Mouse (Mus musculus): ENCODE data around the gene Hgd. TPM values are rescaled to one million over a fixed set of nuclear protein-coding genes. Genes with fewer than 3 reads are reported as not detected.

The Hgd gene
- polyA plus RNA-seq, 1 experiment from 2014 or later, result 0.17 TPM

DNA sequence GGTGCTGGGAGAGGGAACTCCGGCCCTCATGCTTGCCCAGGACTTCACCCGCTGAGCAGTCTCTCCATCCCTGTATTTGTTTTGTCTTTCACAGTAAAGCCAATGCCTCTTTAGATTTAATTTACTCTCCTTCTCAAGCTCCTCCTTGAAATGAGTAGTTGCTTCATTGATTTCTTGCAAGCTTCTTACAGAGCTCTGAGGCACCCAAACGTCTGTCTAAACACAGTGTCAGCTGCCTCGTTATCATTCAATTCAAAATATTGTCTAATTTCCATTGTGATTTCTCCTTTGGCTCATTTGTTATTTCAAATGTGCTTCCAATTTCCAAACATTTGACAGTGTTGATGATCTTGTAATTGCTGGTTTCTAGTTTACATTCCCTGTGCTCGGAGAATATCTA is 33.6 kb upstream of the Hgd start:
- no peak overlapping the region for H3K4me3 ChIP-seq (ENCODE audit: low read depth, low read length)
- WGBS, result 76% methylated on average over 5 of the region's 5 CpGs
- H3K9ac ChIP-seq, result no peak overlapping the region
- no peak overlapping the region for H3K4me2 ChIP-seq
- no peak for DNase-seq
- no peak for TF ChIP-seq CTCF (IDR thresholded peaks at IDR 0.05; ENCODE audit: low read depth)
- no peaks in the 10 kb centered on the region for H3K27me3 ChIP-seq (ENCODE audit: insufficient read depth, low read length)
- H3K4me1 ChIP-seq (ENCODE audit: insufficient read depth), result no peaks in the 10 kb centered on the region
- H3K36me3 ChIP-seq (ENCODE audit: insufficient read depth), result peaks cover 22% of the 10 kb centered on the region
- H3K27ac ChIP-seq (ENCODE audit: low read depth), result no peak overlapping the region
- no peak for ATAC-seq (ENCODE audit: insufficient read depth)
- H3K9me3 ChIP-seq (ENCODE audit: low read depth, low read length), result no peaks in the 10 kb centered on the region

DNA sequence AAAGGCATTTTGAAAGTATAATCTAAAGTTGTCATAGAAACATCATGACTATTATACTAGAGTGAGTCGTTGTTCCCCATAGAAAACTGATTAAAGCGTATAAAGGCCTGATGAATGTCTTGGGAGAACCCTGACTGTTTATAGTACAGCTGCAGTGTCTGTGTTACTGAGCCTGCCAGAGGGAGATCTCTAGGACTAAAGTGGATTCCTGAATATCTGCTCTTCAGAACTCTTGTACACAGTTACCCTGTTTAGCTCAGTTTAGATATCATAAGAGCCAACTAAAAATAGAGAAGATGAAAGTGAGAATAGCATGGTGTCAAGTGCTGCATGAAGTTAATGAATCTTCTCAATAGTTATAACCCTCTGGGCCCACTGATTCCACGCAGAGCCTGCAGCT is 29.7 kb upstream of the Hgd start:
- Histone ChIP-seq H3K9me3 (ENCODE audit: low read depth, low read length) (no peaks in the 10 kb centered on the region), H3K27me3 (ENCODE audit: insufficient read depth, low read length) (no peaks in the 10 kb centered on the region), H3K9ac (no peak overlapping the region), H3K4me2 (no peak overlapping the region), H3K36me3 (ENCODE audit: insufficient read depth) (no peaks in the 10 kb centered on the region; the same call in 1 of the 2 replicates), H3K27ac (ENCODE audit: low read depth) (no peak overlapping the region), H3K4me1 (ENCODE audit: insufficient read depth) (no peaks in the 10 kb centered on the region), H3K4me3 (ENCODE audit: low read depth, low read length) (no peak overlapping the region)
- ATAC-seq (ENCODE audit: insufficient read depth) (no peak), DNase-seq (no peak)
- TF ChIP-seq CTCF (IDR thresholded peaks at IDR 0.05; ENCODE audit: low read depth), result no peak
- 67% methylated on average over 3 of the region's 3 CpGs for WGBS

DNA sequence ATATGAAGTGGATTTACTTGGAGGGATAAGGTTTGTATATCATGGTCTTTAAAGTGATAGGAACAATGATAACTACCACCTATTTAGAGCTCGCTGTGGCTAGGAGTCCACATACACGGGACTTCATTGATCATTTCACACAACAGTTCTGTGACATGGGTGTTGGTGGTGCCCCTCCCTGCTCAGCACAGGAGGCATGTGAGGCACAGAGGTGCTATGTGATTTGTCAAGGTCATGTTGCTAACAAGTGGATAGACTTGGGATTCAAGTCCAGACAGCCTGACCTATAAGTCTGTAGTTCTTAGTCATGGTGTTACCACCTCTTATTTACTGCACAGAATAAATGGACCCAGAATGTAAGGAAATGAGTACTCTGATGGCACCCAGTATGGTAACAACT is 29.0 kb upstream of the Hgd start:
- Histone ChIP-seq H3K9me3 (ENCODE audit: low read depth, low read length) (no peaks in the 10 kb centered on the region), H3K9ac (no peak overlapping the region), H3K4me2 (no peak overlapping the region), H3K27ac (ENCODE audit: low read depth) (no peak overlapping the region), H3K4me1 (ENCODE audit: insufficient read depth) (no peaks in the 10 kb centered on the region), H3K27me3 (ENCODE audit: insufficient read depth, low read length) (no peaks in the 10 kb centered on the region), H3K36me3 (ENCODE audit: insufficient read depth) (no peaks in the 10 kb centered on the region; the same call in 1 of the 2 replicates), H3K4me3 (ENCODE audit: low read depth, low read length) (no peak overlapping the region)
- 82% methylated on average over 2 of the region's 2 CpGs for WGBS
- TF ChIP-seq CTCF (IDR thresholded peaks at IDR 0.05; ENCODE audit: low read depth), result no peak
- DNase-seq, result no peak
- ATAC-seq (ENCODE audit: insufficient read depth), result no peak

GRCm38 (mm10) chr16:37552824-37553223 is 27.1 kb upstream of the Hgd start:
- Histone ChIP-seq H3K36me3 (ENCODE audit: insufficient read depth) (peaks cover 11% of the 10 kb centered on the region), H3K27me3 (ENCODE audit: insufficient read depth, low read length) (no peaks in the 10 kb centered on the region), H3K4me2 (no peak overlapping the region), H3K27ac (ENCODE audit: low read depth) (no peak overlapping the region), H3K4me3 (ENCODE audit: low read depth, low read length) (no peak overlapping the region), H3K9ac (no peak overlapping the region), H3K9me3 (ENCODE audit: low read depth, low read length) (no peaks in the 10 kb centered on the region), H3K4me1 (ENCODE audit: insufficient read depth) (no peaks in the 10 kb centered on the region)
- no peak for DNase-seq
- 79% methylated on average over 3 of the region's 3 CpGs for WGBS
- no peak for ATAC-seq (ENCODE audit: insufficient read depth)
- no peak for TF ChIP-seq CTCF (IDR thresholded peaks at IDR 0.05; ENCODE audit: low read depth)

- Histone ChIP-seq H3K4me2 (no peak overlapping the region), H3K4me1 (ENCODE audit: insufficient read depth) (no peaks in the 10 kb centered on the region), H3K9ac (no peak overlapping the region), H3K4me3 (ENCODE audit: low read depth, low read length) (no peak overlapping the region), H3K9me3 (ENCODE audit: low read depth, low read length) (no peaks in the 10 kb centered on the region), H3K27ac (ENCODE audit: low read depth) (no peak overlapping the region), H3K27me3 (ENCODE audit: insufficient read depth, low read length) (no peaks in the 10 kb centered on the region), H3K36me3 (ENCODE audit: insufficient read depth) (peaks cover 14% of the 10 kb centered on the region)
- DNase-seq (no peak), ATAC-seq (ENCODE audit: insufficient read depth) (no peak)
- TF ChIP-seq CTCF (IDR thresholded peaks at IDR 0.05; ENCODE audit: low read depth), result no peak
- WGBS, result 88% methylated on average over 6 of the region's 6 CpGs
These were observed 17.5 kb upstream of the Hgd start for GRCm38 (mm10) chr16:37562414-37562813.

DNA sequence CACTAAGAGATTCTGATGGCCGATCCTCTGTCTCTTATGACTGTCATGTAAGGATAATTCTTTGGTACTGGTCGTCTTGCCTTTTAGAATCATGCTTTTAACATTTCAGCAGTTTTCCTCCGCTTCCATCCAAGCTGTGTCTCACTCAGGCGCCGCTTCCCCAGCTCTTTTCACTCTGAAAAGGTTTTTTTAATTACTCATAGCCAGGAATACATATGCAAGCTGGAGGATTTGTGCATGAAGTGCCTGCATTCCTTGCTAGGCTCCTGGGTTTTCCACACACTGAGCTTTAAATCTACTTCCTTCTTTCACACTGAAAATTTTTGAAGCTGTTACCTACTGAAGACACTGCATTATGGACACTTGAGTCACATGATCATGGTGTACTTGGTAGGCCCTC is 17.0 kb upstream of the Hgd start:
- Histone ChIP-seq H3K4me3 (ENCODE audit: low read depth, low read length) (no peak overlapping the region), H3K9me3 (ENCODE audit: low read depth, low read length) (no peaks in the 10 kb centered on the region), H3K4me1 (ENCODE audit: insufficient read depth) (no peaks in the 10 kb centered on the region), H3K9ac (no peak overlapping the region), H3K27me3 (ENCODE audit: insufficient read depth, low read length) (no peaks in the 10 kb centered on the region), H3K27ac (ENCODE audit: low read depth) (no peak overlapping the region), H3K36me3 (ENCODE audit: insufficient read depth) (peaks cover 13% of the 10 kb centered on the region), H3K4me2 (no peak overlapping the region)
- 89% methylated on average over 5 of the region's 5 CpGs for WGBS
- DNase-seq, result no peak
- no peak for ATAC-seq (ENCODE audit: insufficient read depth)
- TF ChIP-seq CTCF (IDR thresholded peaks at IDR 0.05; ENCODE audit: low read depth), result no peak

DNA sequence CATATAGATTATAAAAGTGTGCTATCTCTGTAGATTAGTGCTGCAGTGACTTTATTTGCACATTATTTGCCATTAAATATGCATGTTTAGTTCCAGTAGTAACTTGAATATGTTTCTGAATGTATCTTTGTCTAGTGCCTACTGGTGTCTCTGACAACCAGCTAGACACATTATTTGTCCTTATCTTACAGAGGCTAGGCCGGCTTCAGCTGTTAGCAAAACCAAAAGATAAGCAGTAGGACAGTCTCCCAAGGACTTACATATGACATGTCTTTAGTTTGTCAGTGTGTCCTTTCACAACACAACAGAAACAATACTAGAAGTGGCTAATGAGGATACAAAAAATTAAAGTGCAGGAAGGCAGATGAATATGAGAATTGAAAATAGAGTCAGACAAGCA is 14.8 kb upstream of the Hgd start:
- H3K9ac ChIP-seq, result no peak overlapping the region
- peaks cover 4% of the 10 kb centered on the region; the same call in 1 of the 2 replicates for H3K36me3 ChIP-seq (ENCODE audit: insufficient read depth)
- 64% methylated on average over 1 of the region's 1 CpGs for WGBS
- H3K27me3 ChIP-seq (ENCODE audit: insufficient read depth, low read length), result no peaks in the 10 kb centered on the region
- TF ChIP-seq CTCF (IDR thresholded peaks at IDR 0.05; ENCODE audit: low read depth), result no peak
- ATAC-seq (ENCODE audit: insufficient read depth) (no peak), DNase-seq (no peak)
- H3K4me1 ChIP-seq (ENCODE audit: insufficient read depth), result no peaks in the 10 kb centered on the region
- H3K27ac ChIP-seq (ENCODE audit: low read depth), result no peak overlapping the region
- H3K9me3 ChIP-seq (ENCODE audit: low read depth, low read length), result no peaks in the 10 kb centered on the region
- H3K4me2 ChIP-seq, result no peak overlapping the region
- no peak overlapping the region for H3K4me3 ChIP-seq (ENCODE audit: low read depth, low read length)

DNA sequence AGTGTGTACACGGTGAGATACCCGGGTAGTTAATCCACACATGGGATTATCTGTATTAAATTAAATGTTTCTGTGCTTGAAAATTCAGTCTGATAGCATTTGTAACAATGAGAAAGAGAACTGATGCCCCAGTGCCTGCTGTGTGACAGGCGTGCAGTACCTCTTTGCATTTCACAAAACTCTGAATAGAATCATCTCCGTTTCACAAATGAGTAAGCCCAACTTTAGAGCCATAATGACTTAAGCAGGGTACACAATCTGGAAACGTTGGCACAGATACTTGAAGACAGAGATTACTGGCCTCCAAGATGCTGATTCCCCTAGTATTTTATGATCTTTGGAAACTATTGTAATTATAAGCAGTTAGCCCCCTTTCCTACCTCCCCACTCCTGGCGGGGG is 13.8 kb upstream of the Hgd start:
- no peaks in the 10 kb centered on the region for H3K27me3 ChIP-seq (ENCODE audit: insufficient read depth, low read length)
- no peak overlapping the region for H3K4me3 ChIP-seq (ENCODE audit: low read depth, low read length)
- H3K4me2 ChIP-seq, result no peak overlapping the region
- no peaks in the 10 kb centered on the region for H3K9me3 ChIP-seq (ENCODE audit: low read depth, low read length)
- H3K27ac ChIP-seq (ENCODE audit: low read depth), result no peak overlapping the region
- H3K36me3 ChIP-seq (ENCODE audit: insufficient read depth), result peaks cover 4% of the 10 kb centered on the region; the same call in 1 of the 2 replicates
- WGBS, result 77% methylated on average over 6 of the region's 6 CpGs
- DNase-seq, result no peak
- ATAC-seq (ENCODE audit: insufficient read depth), result no peak
- no peak overlapping the region for H3K9ac ChIP-seq
- no peaks in the 10 kb centered on the region for H3K4me1 ChIP-seq (ENCODE audit: insufficient read depth)
- no peak for TF ChIP-seq CTCF (IDR thresholded peaks at IDR 0.05; ENCODE audit: low read depth)

All from lung, embryonic 14.5 days (tissue).